Mouse (Mus musculus) thymus, postnatal 0 days (tissue): Measurements from ENCODE around the gene Lipt1. TPM values are rescaled to one million over a fixed set of nuclear protein-coding genes. Genes with fewer than 3 reads are reported as not detected.
A peak's percentile ranks its signal among the peaks of the same experiment; 100 is the strongest.

Experiments
- DNase-seq: peaks from one replicate; pipeline ENCODE4 v3.0.0-alpha.2; 2015; ENCODE audit warnings: low spot score
- polyA plus RNA-seq: library from polyadenylated mRNA; unstranded; fragments of >200 nt; fragmentation: Nextera tagmentation; extraction: Ambion mirVana; gene quantifications from 2 replicates; pipeline ENCODE4 v1.2.1, GENCODE M21; 2015

Gene Lipt1
- polyA plus RNA-seq = 5.7 and 7.0 TPM in 2 replicates

DNA sequence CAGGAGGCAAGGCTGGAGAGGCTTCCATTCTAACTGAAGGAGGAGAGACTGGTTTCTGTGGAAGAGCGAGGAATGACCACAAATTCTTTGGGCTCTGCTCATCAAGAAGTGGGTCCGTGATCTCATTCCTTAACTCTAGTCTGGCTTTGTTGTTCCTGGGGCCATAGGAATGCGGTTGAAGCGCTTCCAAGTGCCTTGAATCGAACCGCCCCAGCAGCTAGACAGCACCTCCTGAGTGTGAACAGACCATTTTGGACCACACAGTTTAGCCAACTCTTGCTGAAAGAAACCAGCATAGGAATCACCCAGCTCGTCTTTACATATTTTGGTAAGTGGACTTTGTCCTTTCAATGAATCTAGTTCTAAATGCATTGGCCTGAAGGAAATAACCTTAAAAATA lies at the start of gene Lipt1:
Lipt1 (plus strand) TSS at position 35 of the 400 bp plus-strand sequence.
- DNase-seq = no peak

DNA sequence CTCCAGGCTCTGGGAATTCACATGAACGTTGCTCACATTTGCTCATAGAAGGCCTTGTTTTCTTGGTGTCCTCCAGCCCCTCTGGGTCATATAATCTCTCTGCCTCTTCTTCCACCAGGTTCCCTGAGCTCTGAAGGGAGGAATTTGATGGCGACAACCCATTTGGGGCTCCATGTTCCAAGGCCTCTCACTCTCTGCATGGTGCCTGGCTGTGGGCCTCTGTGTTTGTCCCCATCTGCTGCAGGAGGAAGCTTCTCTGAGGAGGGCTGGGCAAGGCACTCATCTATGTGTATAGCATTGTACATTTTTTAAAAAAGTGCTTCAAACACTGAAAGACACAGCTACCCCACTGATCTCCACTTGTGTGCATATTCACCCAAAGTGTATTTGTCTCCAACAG lies 39.9 kb upstream of the Lipt1 start:
- DNase-seq = no peak

- no peak for DNase-seq
These were observed 24.7 kb upstream of the Lipt1 start for GRCm38 (mm10) chr1:37846878-37847277.

DNA sequence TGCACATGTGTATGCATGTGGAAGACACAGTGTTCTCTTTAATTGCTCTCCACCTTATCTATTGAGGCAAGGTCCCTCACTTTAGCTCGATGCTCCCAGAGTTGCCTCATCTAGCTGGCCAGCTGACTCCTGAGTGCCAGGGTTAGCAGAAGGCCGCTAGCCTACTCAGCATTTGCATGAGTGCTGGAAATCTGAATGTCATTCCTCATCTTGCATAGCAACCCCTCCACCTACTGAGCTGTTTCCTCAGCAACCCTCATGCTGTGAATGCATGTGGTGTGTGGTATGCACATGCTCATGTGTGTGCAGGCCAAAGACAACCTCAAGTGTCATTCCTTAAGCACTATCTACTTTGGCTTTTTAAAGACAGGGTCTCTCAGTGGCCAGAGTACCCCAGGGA lies 20.8 kb upstream of the Lipt1 start:
- DNase-seq = no peak

DNA sequence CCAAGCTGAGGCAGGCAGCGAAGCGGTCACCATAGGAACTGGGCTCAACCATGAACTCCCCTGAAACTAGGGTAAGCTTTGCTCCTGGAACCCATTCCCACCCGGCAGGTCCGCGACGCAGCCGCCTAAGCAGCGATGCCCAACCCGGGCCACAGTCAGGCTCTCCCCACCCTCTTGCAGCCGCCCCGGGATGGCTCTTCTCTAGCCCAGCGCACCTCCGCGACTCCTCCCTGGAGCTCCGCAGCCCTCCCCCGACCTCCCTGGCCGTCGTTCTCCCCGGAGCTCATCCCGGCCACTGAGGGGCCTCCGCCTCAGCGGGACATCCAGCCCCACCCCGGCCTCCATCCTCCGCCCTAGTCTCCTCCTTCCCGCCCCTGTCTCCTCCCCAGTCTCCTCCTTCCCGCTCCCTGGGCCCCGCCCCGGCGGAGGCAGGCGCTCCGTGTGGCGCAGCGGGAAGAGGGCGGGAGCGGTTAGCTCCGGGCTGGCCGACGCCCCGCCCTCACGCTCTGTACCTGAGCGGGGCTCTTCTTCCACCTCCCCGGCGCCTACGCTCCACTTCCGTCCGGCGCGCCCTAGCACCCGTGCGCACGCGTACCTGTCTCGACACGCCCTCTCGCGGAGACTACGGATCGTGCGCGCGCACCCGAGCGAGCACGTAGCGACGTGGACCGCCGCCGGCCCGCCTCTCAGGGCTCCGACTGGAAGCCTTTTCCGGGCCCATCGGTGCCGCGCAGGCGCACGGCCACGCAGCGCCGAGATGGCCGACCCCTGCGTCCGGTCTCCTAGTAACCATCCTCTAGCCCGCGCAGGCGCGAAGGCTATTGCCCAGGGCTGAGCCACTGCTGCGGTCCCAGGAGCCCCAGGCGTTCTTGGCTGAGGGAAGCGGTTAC lies 6.8 kb upstream of the Lipt1 start:
- peak; percentile 100 for DNase-seq

- no peak for DNase-seq
These were observed 5.9 kb upstream of the Lipt1 start for GRCm38 (mm10) chr1:37865401-37866215.

DNA sequence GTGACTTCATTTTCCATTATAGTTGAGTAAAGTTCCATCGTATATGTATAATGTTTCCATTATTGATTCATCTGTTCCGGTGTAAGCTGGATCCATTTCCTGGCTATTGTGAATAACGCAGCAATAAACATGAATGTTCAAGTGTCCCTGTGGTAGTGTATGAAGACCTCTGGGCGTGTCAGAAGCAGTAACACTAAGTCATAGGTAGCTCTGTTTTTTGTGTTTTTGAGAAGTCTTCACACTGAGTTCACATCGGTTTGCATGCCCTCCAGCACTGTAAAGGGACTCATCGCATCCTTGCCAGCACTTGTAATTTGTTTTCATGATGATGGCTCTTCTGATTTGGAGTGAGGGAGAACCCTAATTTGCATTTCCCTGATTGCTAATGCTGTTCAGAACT lies 5.3 kb upstream of the Lipt1 start, which contains the start of gene Tsga10:
Tsga10 (minus strand) TSS at position 144 of the 400 bp plus-strand sequence.
- DNase-seq = no peak

GRCm38 (mm10) chr1:37867056-37867455 lies 4.5 kb upstream of the Lipt1 start:
- DNase-seq = peak; percentile 52

GRCm38 (mm10) chr1:37867684-37868322 lies 3.7 kb upstream of the Lipt1 start:
- no peak for DNase-seq

GRCm38 (mm10) chr1:37868640-37869039 lies 2.9 kb upstream of the Lipt1 start:
- DNase-seq = no peak

DNA sequence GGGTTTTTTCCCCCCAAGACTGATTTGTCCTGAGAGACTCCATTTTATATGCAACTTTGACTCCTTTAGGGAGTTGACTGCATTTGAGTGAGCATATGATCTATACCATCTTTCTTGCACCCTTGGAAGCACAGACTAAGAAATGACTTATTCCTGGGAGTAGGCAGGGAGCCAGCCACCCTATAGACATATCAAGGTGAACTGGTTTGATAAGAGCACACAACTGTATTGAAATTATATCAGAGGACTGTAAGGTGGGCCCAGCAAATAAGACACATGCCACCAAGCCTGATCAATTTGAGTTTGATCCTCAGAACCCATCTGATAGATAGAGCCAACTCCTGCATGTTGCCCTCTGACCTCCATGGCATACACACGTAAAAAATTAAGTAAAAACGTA lies 2.2 kb upstream of the Lipt1 start:
- no peak for DNase-seq

DNA sequence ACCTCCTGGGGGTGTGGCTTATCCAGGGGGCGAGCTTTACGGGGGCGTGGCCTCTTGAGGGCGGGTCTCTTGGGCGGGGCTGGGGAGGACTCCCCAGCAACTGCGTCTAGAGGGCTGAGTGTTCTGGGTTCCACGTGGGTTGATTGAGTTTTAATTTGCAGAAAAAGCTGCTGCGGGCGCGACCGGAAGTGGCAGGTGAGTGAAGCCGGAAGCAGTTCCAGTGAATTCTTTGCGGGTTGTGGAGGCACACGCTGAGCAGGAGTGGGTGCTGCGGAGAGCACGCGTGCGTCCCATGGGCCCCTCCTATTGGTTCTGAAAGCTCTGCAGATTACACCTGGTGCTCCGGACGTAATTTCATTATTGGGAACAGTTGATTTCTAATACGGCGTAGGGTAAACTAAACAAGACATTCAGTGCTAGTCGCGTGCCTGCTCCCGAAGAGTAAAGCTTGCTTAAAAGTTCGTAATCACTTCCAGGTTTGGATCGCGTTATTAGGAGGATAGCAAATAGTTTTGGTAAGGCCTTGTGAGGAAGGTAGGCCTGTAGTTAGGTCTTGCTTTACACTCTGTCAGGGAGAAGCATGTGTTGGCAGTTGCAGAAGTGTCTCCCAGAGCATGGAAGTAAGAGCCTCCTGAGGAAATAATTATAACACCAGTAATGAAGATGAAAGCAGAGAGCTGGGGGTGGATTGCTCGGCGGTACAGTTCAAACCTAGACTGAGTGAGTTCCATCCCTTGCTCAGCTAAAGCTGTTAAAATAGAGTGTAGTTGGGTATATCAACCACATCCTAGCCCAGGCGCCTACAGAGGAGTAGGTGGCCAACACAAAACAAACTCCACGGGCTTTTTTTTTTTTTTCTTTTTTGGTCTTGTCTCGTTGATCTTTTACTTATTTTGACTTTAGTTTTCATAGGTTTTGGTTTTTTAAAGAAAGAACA lies 861 bp downstream of the Lipt1 start:
- peak; percentile 89 for DNase-seq

DNA sequence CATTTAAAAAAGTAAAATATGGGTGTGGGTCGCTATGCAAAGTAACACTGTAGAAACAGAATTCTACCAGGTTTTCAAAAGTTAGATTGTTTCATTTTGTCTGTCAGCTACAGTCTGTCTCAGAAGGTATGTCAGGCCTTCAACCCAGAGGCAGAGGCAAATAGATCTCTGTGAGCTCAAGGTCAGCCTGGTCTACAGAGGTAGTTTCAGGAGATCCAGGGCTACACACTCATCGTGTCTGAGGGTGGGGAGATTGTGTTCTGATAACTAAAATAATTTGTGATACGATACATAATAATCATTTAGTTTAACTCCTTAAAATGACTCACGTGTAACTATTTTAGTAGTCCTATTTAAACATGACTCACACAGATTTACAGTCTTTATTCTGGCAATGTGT lies 1.6 kb downstream of the Lipt1 start:
- no peak for DNase-seq

DNA sequence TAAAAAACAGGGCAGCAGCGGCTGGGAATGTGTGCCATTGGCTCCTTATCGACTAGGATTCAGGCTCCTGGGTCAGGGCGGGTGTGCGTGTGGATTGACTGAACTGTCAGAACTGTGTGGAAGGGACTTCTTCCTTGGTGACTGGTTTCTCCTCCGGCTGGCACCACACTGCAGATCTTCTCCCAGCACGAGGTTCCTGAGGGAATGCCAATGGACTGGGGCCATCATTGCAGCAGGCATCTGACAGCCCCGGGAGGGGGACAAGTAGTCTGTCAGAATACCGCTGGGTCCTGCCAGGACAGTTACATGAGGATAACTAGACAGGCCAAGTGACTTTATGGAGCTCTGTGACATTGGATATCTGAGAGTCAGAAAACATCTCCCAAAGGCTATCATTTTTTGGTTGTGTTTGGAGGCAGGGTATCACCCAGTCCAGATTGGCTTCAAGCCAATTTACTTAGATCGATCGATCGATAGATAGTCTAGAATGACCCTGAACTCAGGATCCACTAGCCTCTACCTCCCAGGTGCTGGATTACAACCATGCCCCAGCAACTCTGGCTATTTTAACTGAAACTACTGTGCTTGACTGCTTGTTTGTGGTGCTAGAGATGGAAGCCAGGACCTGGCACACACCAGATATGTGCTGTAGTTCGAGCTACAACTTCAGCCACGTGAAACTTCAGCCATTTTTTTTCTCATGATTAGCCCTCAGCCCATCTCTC lies 6.4 kb downstream of the Lipt1 start:
- DNase-seq = no peak

GRCm38 (mm10) chr1:37883411-37883810 lies 11.9 kb downstream of the Lipt1 start:
- DNase-seq = no peak

DNA sequence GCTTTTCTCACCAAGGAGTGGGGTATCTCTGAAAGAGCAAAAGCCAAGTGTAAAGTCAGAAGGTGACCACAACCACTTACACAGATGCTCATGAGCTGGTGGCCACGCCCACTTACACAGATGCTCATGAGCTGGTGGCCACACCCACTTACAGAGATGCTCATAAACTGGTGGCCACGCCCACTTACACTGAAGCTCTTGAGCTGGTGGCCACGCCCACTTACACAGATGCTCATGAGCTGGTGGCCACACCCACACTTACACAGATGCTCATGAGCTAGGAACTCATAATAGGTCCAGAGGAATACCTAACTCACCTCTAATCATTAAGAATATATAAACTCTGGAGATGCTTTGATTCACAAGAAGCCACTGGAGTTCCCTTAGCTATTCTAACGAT lies 12.9 kb downstream of the Lipt1 start:
- DNase-seq = peak; percentile 62

DNA sequence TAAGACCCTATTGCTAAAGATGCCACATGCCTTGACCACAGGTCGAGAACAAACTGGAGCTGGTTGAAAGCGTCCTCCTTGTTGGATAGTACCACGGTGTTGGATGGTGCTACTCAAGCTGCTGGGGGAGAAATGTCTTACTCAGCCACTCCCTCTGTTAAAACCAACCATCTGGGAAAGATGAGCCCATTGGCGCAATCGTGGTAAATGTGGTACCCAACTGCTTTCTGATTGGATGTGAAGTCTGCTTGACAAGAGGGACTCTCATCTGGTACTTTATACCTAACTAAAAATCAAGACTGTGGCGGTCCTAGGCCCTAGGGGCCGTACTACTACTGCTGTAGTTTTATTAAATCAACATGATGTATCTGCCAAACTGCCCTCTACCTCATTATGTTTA lies 17.7 kb downstream of the Lipt1 start:
- DNase-seq = peak; percentile 14

DNA sequence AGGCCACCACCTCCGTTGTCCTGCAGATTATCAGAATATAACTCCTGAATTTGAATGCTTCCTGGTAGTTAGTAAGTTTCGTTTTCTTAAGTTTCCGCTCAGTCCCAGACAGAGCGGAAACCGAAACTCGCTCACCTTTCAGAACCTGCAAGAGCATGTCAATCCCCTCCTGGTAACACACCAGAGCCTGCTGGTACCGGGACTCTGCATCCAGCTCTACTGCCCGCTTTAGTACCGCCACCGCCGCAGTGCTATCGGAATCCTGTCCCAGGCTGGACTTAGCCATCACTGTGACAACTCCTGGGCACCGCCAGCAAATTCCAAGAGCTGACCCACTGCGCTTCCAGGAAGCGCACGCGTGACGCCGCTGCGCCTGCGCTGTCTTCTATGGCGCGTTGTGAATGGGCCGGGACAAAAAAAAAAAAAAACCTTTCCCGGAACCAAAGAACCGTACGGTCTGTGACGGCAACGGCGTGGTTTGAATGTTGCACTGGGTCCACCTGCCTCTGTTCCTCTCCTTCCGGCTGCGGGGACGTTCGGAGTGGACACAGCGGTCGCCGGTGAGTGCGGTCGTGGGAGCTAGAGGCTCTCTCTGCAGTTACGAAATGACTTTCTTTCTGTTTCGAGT lies 18.6 kb downstream of the Lipt1 start, which contains the start of the genes Mitd1 and Mrpl30:
Mitd1 (minus strand) TSS at position 387 of the 628 bp plus-strand sequence.
Mrpl30 (plus strand) TSS at position 453 of the 628 bp plus-strand sequence.
- DNase-seq = peak; percentile 91

- DNase-seq = peak; percentile 22
These were observed 19.9 kb downstream of the Lipt1 start for GRCm38 (mm10) chr1:37891400-37891799.
